Mouse (Mus musculus) limb, embryonic 14.5 days (tissue): ENCODE measurements at regions not wholly inside any gene's neighbourhood (a gene's known extent, or its start where the extent isn't known, plus 50 kb on each side); places are given as distances from the start of the nearest gene placed in this dataset.

ENCODE experiments used
- ATAC-seq: fragments of 200-750 bp; cut with Nextera tagmentation; 2 replicates; pipeline ENCODE4 v1.8.0; 2017; ENCODE audit warnings: low read depth, moderate number of reproducible peaks, moderate TSS enrichment; ENCODE audit not compliant: low FRiP score
- DNase-seq: peaks from one replicate; pipeline ENCODE4 v3.0.0-alpha.2; 2015; ENCODE audit warnings: low spot score
- H3K27ac ChIP-seq: fragments of 300-500 bp; sonication (generic); replicated peaks from 2 replicates; pipeline ENCODE4 v1.5.1; 2014; ENCODE audit warnings: low read depth, mild to moderate bottlenecking, low read length, moderate library complexity, mixed read lengths
- H3K27me3 ChIP-seq: fragments of 300-500 bp; sonication (generic); 2 replicates; pipeline ENCODE4 v1.6.1; 2014; ENCODE audit warnings: low read length, mixed read lengths; ENCODE audit not compliant: control insufficient read depth, insufficient read depth
- H3K36me3 ChIP-seq: fragments of 300-500 bp; sonication (generic); 2 replicates; pipeline ENCODE4 v1.6.1; 2014; ENCODE audit warnings: mild to moderate bottlenecking, low read length, moderate library complexity, mixed read lengths; ENCODE audit not compliant: control insufficient read depth, insufficient read depth
- H3K4me1 ChIP-seq: fragments of 300-500 bp; sonication (generic); 2 replicates; pipeline ENCODE4 v1.6.1; 2014; ENCODE audit warnings: antibody characterized with exemption, low read length, mixed read lengths; ENCODE audit not compliant: control insufficient read depth, insufficient read depth
- H3K4me2 ChIP-seq: fragments of 300-500 bp; sonication (generic); replicated peaks from 2 replicates; pipeline ENCODE4 v1.6.1; 2014; ENCODE audit warnings: low read depth, mild to moderate bottlenecking, low read length, moderate library complexity; ENCODE audit not compliant: severe bottlenecking
- H3K4me3 ChIP-seq: fragments of 300-500 bp; sonication (generic); replicated peaks from 2 replicates; pipeline ENCODE4 v1.5.1; 2014; ENCODE audit warnings: low read length
- H3K9ac ChIP-seq: fragments of 300-500 bp; sonication (generic); 2 replicates; pipeline ENCODE4 v1.6.1; 2014; ENCODE audit warnings: mild to moderate bottlenecking, low read depth, low read length, moderate library complexity; ENCODE audit not compliant: severe bottlenecking
- H3K9me3 ChIP-seq: fragments of 300-500 bp; sonication (generic); 2 replicates; pipeline ENCODE4 v1.6.1; 2016; ENCODE audit warnings: low read length; ENCODE audit not compliant: control insufficient read depth
- POLR2A ChIP-seq: fragments of 200-500 bp; IDR thresholded peaks from 2 replicates; pipeline ENCODE4 v1.8.0; 2012; ENCODE audit warnings: inconsistent platforms, mild to moderate bottlenecking, moderate library complexity, borderline replicate concordance; ENCODE audit not compliant: insufficient read depth, insufficient read length; ENCODE audit errors: extremely low read depth
- WGBS: fragments of 180-500 bp; shearing (Covaris S2); extraction: QIAGEN DNeasy Blood & Tissue Kit; methylation state at CpG from one replicate; pipeline ENCODE4 v1.1.7; 2014; 5-methylcytosine and 5-hydroxymethylcytosine counted together

DNA sequence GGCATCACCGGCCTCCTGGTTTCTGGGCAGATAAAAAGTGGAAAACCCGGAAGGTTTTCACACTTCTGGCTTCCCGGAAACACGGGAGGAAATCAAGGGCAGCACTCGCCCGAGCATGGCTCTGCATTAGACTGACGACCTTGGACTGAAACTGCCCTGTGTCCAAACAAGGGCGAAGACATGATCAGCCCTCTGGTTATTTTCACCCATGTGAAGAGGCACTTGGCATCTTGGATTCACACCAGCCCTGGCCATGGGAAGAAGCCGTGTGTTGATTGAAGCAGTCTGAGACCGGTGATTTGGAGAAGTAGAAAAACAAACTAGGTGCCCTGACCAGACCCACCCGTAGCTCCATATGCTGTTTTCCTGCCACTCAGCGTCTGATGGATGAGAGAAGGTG lies 1146.7 kb downstream of the Poteg start:
- TF ChIP-seq POLR2A, result no peak
- H3K4me2 ChIP-seq, result 0 out of 2 replicates have a peak overlapping the region, but pooled peaks have one; percentile 1
- H3K36me3 ChIP-seq, result no peaks in the 10 kb centered on the region
- ATAC-seq (no peak), DNase-seq (no peak)
- H3K4me1 ChIP-seq, result no peaks in the 10 kb centered on the region
- H3K9ac ChIP-seq, result no peak overlapping the region
- 45% methylated on average over 12 of the region's 12 CpGs for WGBS
- no peaks in the 10 kb centered on the region for H3K27me3 ChIP-seq
- no peak overlapping the region for H3K4me3 ChIP-seq
- no peaks in the 10 kb centered on the region for H3K9me3 ChIP-seq
- H3K27ac ChIP-seq, result no peak overlapping the region

DNA sequence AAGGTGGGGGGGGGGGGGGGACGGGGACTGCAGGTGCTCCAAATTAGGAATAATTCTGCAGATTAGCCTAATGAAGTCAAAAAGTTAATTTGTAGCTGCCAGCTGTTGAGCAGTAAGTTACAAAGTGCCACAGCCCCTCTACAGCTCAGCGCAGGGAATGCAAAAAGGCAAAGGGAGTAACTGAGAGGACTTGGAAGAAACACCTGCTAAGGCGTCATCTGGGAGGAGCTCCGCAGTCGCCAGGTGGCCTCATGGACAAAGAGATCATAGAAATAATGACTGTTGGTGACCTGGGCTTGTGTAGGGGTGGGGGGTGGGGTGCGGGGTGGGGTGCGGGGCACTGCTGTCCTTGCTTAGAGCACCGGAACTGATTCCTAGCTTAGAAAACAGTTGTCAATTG lies 1147.1 kb downstream of the Poteg start:
- no peak overlapping the region for H3K27ac ChIP-seq
- no peaks in the 10 kb centered on the region for H3K27me3 ChIP-seq
- H3K36me3 ChIP-seq, result no peaks in the 10 kb centered on the region
- DNase-seq, result no peak
- no peaks in the 10 kb centered on the region for H3K4me1 ChIP-seq
- WGBS, result 27% methylated on average over 8 of the region's 8 CpGs
- no peak overlapping the region for H3K9ac ChIP-seq
- no peak for TF ChIP-seq POLR2A
- H3K9me3 ChIP-seq, result no peaks in the 10 kb centered on the region
- 0 out of 2 replicates have a peak overlapping the region, but pooled peaks have one; percentile 1 for H3K4me2 ChIP-seq
- H3K4me3 ChIP-seq, result no peak overlapping the region
- ATAC-seq, result no peak

GRCm38 (mm10) chr8:28595880-28596279 lies 1148.4 kb downstream of the Poteg start:
- Histone ChIP-seq H3K27me3 (no peaks in the 10 kb centered on the region), H3K36me3 (no peaks in the 10 kb centered on the region), H3K27ac (no peak overlapping the region), H3K9me3 (no peaks in the 10 kb centered on the region), H3K4me3 (no peak overlapping the region), H3K9ac (no peak overlapping the region), H3K4me1 (no peaks in the 10 kb centered on the region), H3K4me2 (no peak overlapping the region)
- TF ChIP-seq POLR2A, result no peak
- DNase-seq (no peak), ATAC-seq (no peak)
- WGBS, result 77% methylated on average over 5 of the region's 5 CpGs
